Mouse (Mus musculus): ENCODE measurements at regions not wholly inside any gene's neighbourhood (a gene's known extent, or its start where the extent isn't known, plus 50 kb on each side); places are given as distances from the start of the nearest gene placed in this dataset.

DNA sequence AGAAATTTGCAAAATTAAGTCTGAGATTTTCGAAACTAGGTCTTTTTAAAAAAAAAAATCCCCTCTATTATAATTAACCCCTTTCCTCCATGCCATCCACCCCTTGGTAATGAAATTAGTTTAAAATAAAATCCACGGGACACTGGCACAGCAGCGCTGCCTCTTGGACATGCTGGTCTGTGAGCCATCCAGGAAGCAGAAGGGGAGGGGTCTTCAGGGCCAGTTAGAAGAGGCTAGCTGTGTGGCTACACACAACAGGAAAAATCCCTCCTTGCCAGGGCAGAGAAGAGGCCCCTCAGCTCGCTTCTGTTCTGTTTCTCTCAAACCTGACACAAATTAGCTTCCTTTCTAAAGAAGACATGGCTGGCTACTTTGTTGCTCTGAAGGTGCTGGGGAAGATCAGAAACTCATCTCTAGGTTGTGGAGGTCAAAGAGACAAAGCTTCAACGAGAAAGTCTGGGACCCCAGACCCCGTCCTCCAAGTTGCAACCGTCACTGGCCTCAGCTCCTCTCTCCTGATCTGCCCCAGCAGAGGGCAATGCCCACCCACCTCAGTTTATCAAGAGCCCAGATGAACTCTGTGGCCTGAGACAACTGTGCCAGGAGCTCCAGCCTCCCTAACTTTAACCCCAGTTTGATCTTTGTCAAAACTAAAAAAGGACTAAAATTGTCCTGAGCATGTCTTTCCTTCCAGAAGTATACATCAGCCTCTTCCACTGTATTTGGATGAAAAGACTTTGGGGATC, 85.0 kb upstream of the Lgalsl start:
- TF ChIP-seq CTCF (IDR thresholded peaks at IDR 0.05; ENCODE audit: low read depth) (peak; percentile 66), EP300 (IDR thresholded peaks at IDR 0.05; ENCODE audit: low read depth) (no peak)

All from liver, postnatal 0 days (tissue).